Mouse (Mus musculus) myocyte (in vitro differentiated cells): ENCODE data around the gene Pgap3.

ENCODE experiments used
- CEBPB ChIP-seq: IDR thresholded peaks from 2 replicates; pipeline ENCODE4 v1.6.1; 2011; ENCODE audit warnings: mild to moderate bottlenecking, moderate library complexity; ENCODE audit not compliant: poor library complexity, insufficient read depth, severe bottlenecking
- E2F4 ChIP-seq: IDR thresholded peaks from one replicate; pipeline ENCODE4 v1.6.1; 2011; ENCODE audit warnings: mild to moderate bottlenecking, control low read depth, moderate library complexity; ENCODE audit not compliant: insufficient read depth
- MAX ChIP-seq: IDR thresholded peaks from one replicate; pipeline ENCODE4 v1.6.1; 2011; ENCODE audit warnings: low read depth, mild to moderate bottlenecking, control low read depth
- MYOD1 ChIP-seq, 3 experiments: IDR thresholded peaks; one replicate each; pipeline ENCODE4 v1.6.1; 2011; ENCODE audit warnings: control low read depth in 2 of 3, low read depth in 2 of 3, mild to moderate bottlenecking in 2 of 3, moderate library complexity in 1 of 3; ENCODE audit not compliant: insufficient read length in 2 of 3, control insufficient read depth in 1 of 3
- MYOG ChIP-seq, 3 experiments: IDR thresholded peaks; one replicate each; pipeline ENCODE4 v1.6.1; 2011; ENCODE audit warnings: control low read depth in 2 of 3, low read depth in 2 of 3, mild to moderate bottlenecking in 2 of 3; ENCODE audit not compliant: insufficient read length in 2 of 3, control insufficient read depth in 1 of 3, insufficient read depth in 1 of 3
- POLR2A ChIP-seq: IDR thresholded peaks from one replicate; pipeline ENCODE4 v1.6.1; 2011; ENCODE audit warnings: low read depth, mild to moderate bottlenecking, control low read depth, moderate library complexity; ENCODE audit not compliant: insufficient read length
- POLR2AphosphoS2 ChIP-seq: IDR thresholded peaks from one replicate; pipeline ENCODE4 v1.6.1; 2011; ENCODE audit warnings: low read depth, control low read depth; ENCODE audit not compliant: insufficient read length
- REST ChIP-seq: IDR thresholded peaks from one replicate; pipeline ENCODE4 v1.6.1; 2011; ENCODE audit warnings: mild to moderate bottlenecking, control low read depth, moderate library complexity; ENCODE audit not compliant: insufficient read depth, insufficient read length
- SRF ChIP-seq: IDR thresholded peaks from one replicate; pipeline ENCODE4 v1.6.1; 2011; ENCODE audit warnings: low read depth; ENCODE audit not compliant: control insufficient read depth, insufficient read length
- TCF12 ChIP-seq: IDR thresholded peaks from one replicate; pipeline ENCODE4 v1.6.1; 2011; ENCODE audit warnings: mild to moderate bottlenecking, control low read depth; ENCODE audit not compliant: poor library complexity, insufficient read depth, severe bottlenecking
- TCF3 ChIP-seq: IDR thresholded peaks from one replicate; pipeline ENCODE4 v1.6.1; 2011; ENCODE audit warnings: low read depth, control low read depth; ENCODE audit not compliant: insufficient read length
- USF1 ChIP-seq: IDR thresholded peaks from one replicate; pipeline ENCODE4 v1.6.1; 2011; ENCODE audit warnings: low read depth, mild to moderate bottlenecking, control low read depth, moderate library complexity

DNA sequence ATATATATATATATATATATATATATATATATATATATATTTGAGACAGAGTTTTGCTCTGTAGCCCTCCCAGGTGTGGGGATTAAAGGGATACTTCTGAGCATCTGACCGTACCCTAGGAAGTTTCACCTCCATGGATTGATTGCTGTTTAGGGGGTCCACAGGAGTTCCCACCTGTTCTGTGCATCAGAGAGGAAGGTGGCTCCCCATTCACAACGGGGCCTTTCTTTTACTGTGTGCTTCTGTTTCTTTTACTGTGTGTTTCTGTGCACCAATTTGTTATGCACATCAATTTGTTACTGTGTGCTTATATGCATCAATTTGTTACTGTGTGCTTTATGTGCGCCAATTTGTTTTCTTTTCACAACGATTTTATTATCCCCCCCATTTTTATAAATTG lies 59.1 kb downstream of the Pgap3 start:
- no peak for TF ChIP-seq POLR2AphosphoS2
- TF ChIP-seq POLR2A: no peak
- no peak for TF ChIP-seq TCF12
- TF ChIP-seq MAX: no peak
- TF ChIP-seq CEBPB: no peak
- TF ChIP-seq TCF3: no peak
- TF ChIP-seq REST: no peak
- TF ChIP-seq MYOD1 (IDR thresholded peaks at IDR 0.05; ENCODE audit: control insufficient read depth in 1 of 3, insufficient read length in 2 of 3, low read depth in 2 of 3): no peak
- no peak for TF ChIP-seq USF1
- no peak for TF ChIP-seq MYOG (IDR thresholded peaks at IDR 0.05; ENCODE audit: control insufficient read depth in 1 of 3, insufficient read depth in 1 of 3, insufficient read length in 2 of 3, low read depth in 2 of 3)
- no peak for TF ChIP-seq SRF
- no peak for TF ChIP-seq E2F4
